Mouse (Mus musculus): ENCODE results near the gene Gsx1. TPM values are rescaled to one million over a fixed set of nuclear protein-coding genes. Genes with fewer than 3 reads are reported as not detected.

The Gsx1 gene
- not detected for total RNA-seq (2023)

GRCm38 (mm10) chr5:147188571-147188975, at the start of gene Gsx1:
Gsx1 (plus strand) TSS chr5:147188696.

Other genes starting within 250 kb of the Gsx1 start
- 35.4 TPM for gene Gtf3a, start 240.0 kb upstream of the Gsx1 start, total RNA-seq (2023)
- 19.3 TPM for gene Mtif3, start 224.9 kb upstream of the Gsx1 start, total RNA-seq (2023)
- 19.6 TPM for gene Lnx2, start 112.1 kb upstream of the Gsx1 start, total RNA-seq (2023)
- gene Polr1d, start 111.6 kb upstream of the Gsx1 start, total RNA-seq (2023) = 108 TPM
- gene Pdx1, start 81.3 kb downstream of the Gsx1 start, total RNA-seq (2023) = not detected
- not detected for gene Cdx2, start 118.6 kb downstream of the Gsx1 start, total RNA-seq (2023)
- not detected for gene Urad, start 133.7 kb downstream of the Gsx1 start, total RNA-seq (2023)
- 1.1 TPM for gene Flt3, start 211.8 kb downstream of the Gsx1 start, total RNA-seq (2023)
- gene Pan3, start 241.5 kb downstream of the Gsx1 start, total RNA-seq (2023) = 312 TPM